Mouse (Mus musculus) mouse trophoblast stem cell (cell line): Measurements from ENCODE around the gene Dab1.

Experiments
- in situ Hi-C, 2 experiments: fragments of 300-500 bp; cut with MseI, MboI; formaldehyde crosslinking; loops; 2 replicates in 1 of 2; 3 replicates in 1 of 2; pipeline ENCODE4 v1.15.1; 2025

Dab1 gene

GRCm38 (mm10) chr4:103619321-103619945 is at the start of gene Dab1:
Dab1 (plus strand) TSS chr4:103619359.
- in situ Hi-C loops = no loop called here

GRCm38 (mm10) chr4:103571721-103572352 is 47.3 kb upstream of the Dab1 start:
- in situ Hi-C loops = no loop called here

GRCm38 (mm10) chr4:103575556-103575955 is 43.6 kb upstream of the Dab1 start:
- in situ Hi-C loops = no loop called here

DNA sequence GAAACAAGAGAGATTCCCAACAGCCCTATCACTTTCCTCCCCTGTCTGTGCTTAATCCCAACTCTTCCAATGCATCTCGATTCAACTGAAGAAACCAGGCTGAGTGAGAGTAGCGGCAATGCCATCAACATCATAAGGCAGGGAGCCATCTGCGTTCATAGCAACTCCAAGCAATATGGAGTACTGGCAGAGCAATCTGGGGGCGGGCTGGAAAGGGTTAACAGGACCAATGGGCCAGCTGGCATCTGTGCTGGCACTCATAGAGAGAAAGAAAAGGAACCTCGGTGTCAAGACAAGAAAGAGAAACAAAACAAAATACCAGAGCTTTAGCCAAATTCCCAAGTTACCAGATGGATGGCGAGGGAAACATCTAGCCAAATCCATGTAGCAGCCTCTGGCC is 42.9 kb upstream of the Dab1 start:
- in situ Hi-C loops = no loop called here

DNA sequence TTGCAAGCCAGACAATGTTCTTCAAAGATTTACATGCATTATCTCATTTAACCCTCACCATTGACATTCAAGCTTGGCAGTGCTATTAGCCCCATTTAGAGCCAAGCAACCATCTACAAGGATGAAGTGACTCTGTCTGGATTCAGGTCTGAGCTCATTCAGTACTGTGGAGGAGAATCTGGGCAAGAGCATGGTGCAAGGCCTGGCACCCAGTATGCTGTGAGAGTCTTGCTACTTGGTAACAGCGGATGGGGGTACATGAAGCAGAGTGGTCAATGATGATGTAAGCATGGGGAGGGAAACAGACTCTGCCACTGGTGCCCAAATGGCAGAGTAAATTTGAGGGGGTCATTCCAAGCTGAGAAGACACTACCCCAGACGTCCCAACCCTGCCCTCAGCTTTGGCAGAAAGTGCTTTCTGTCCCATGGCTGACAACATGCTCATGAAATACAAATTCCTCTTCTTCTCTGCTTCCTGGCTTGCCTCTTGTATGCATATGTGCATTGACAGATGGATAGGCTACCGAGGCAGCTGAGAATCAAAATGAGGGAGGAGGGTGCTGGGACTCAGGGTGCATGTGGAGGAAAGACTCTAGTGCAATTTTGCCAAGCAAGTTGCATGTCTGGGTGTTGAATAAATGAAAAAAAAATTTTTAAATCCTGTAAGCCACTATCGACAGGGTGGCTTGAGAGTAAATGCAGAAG is 41.9 kb upstream of the Dab1 start:
- in situ Hi-C loops = no loop called here

DNA sequence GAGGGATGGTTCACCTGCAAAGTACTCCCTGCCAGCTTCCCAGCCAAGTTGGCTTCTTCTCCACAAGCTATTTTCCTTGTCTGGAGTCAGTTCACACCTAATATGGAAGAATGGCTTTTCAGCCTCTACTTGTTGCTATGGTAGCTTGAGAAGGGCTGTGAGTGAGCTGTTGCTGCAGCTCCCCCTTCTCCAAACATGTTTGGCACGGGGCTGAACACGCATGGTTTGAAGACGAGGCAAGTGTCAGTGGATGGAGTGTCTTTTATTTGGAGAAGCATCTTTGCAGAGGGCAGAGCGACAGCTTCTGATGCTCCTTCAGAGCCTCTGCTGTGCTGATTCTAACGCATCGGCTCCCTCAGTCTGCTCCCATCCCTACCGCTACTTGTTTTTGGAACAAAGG is 41.3 kb upstream of the Dab1 start:
- in situ Hi-C loops = no loop called here

GRCm38 (mm10) chr4:103580021-103580420 is 39.1 kb upstream of the Dab1 start:
- in situ Hi-C loops = no loop called here

DNA sequence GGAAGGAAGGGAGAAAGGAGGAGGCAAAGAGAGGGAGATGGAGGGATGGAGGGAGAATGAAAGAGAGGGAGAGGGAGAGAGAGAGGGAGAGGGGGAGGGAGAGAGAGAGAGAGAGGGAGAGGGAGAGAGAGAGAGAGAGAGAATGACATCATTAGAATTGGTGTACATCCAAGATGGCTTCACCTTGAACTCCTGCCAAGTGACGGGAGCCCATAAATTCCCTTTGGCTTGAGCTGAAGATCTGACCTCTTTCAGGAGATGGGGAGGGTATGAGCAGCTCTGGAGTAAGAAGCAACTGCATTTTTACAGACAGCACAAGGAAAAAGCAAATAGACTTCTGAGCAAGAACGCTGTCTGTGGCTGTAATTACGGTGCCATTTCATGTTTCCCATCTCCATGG is 4.1 kb upstream of the Dab1 start:
- in situ Hi-C loops = no loop called here

GRCm38 (mm10) chr4:103619946-103620371 is 800 bp downstream of the Dab1 start:
- in situ Hi-C loops = no loop called here

GRCm38 (mm10) chr4:103620590-103621155 is 1.5 kb downstream of the Dab1 start:
- in situ Hi-C loops = no loop called here

DNA sequence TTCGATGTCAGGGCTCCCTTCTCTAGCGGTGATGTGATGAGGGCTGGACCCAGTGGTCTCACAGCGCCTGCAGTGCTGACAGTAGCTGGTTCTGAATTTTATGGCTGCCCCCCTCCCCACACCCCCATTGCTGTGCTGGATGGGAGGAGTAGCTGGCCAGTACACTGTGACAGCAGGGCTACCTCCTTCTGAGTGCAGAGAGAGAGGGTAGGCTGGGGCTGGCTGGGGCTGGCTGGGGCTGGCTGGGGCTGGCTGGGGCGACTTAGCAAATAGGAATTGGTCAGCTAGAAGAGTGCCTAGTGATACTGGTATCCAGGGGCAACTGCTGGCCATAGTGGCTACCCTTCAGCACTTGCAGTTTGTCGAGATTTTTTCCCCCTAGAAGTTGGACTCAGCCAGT is 2.4 kb downstream of the Dab1 start:
- in situ Hi-C loops = no loop called here

- in situ Hi-C loops = no loop called here
Observed at GRCm38 (mm10) chr4:103630177-103630576, 11.0 kb downstream of the Dab1 start.

DNA sequence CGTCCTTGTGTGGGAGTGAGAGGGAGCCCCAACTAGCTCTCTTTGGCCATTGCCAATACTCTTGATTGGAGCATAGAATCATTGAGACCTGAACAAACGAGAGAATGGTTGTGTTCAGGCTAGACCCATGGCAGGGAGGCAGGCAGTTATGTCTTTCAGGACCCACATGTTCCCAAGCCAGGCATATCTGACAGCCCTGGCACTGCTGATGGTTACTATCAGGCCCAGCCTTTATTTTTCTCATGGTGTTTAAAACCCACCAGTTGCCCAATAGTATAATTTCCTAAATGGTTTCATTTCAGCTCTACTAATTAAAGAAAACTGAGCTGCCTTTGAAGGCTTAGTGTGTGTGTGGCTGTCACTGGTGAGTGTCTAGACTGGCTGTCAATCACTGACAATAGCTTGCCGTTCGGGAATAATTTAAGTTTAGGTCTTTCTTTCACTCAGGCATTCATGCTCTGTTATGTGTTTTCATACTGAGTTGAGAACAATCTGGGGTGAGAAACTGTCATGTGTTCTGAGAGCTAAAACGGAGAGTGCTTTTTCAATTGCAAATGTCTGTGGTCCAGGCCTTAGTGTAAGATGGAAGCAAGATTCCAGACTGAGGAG is 17.1 kb downstream of the Dab1 start:
- in situ Hi-C loops = no loop called here

DNA sequence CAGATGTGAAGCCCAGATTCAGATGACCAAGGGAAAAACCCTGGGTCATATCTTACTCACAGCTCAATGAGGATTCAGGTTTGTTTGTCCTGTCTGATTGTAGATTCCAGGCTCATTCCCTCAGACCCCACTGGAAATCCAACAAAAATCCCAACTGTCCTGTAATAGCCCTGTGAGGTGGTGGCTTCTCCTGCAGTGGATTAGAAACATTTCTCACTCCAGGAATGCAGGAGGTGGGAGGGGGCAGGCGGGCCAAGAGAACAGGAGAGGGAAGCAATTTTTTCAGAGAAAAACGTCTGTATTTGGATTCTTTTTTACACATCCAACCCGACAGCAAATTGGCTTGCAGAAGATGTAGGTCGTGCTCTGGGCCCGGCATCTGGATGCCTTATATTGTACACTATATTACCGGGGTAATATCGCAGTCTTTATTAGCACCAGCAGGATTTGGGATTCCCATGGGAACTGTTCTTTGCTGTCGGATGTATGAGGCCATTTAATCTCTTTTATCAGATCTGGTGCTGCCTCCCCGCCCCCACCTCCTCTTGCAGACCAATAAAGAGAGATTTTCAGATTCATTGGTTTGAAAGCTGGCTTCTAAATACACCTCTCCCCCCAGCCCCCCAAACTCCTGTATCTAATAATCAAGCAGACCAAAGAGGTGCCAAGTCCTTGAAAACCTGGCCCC is 29.2 kb downstream of the Dab1 start:
- in situ Hi-C loops = no loop called here

- in situ Hi-C loops = no loop called here
Observed at GRCm38 (mm10) chr4:103655740-103656139, 36.6 kb downstream of the Dab1 start.

DNA sequence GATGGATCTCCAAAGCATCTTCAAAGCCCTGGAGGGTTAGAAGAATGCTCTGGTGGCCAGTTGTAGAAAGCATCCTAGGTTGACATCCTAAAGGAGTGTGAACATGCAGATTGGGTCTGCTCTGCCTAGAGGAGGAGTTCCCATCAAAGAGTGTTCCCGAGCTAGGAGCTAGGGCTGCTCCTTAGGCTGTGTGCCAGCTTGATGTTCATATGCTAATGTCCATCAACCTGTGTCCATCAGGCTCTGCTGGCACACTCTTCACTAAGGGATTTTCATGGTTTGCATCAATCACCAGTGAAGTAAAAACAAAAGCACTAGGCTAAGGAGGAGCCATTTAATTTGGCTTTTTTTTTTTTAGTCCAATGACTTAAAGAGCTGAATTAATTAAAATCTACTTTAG is 42.2 kb downstream of the Dab1 start:
- in situ Hi-C loops = no loop called here

DNA sequence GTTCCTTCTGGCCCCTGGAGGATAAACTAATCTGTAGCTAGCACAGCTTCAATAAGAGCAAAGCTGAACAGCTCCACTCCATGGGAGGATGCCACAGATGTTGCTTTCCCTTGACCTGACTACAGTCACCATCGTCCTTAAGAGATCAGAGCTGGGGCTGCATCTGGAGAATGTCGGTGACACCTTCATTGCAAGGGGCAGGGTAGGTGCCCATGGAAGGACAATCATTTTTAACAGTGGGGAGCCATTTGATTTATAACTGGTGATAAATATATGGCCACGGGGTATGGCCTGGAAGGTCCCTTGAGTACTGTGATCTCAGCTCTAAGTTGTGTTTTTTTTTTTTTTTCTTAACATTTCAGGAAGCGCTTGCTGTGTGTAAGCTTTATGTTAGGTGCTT is 48.3 kb downstream of the Dab1 start:
- in situ Hi-C loops = no loop called here

DNA sequence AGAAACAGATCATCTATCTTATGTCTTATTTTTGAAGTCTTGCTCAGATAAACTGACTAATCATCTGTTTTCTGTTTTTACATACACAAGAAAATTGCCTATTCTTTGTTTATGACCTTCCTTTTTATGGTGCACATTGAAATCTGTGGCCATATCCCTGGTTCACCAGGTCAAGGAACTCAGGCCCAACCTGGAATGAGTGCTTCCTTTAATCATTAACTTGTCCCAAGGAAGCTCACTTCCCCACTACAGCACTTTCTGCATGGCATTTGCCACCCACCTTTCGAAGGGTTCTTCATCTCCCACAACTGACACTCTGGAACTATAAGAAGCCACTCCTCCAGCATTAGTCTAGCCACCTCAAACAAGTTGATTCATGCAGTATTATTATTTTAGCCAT is 58.0 kb downstream of the Dab1 start:
- in situ Hi-C loops = no loop called here

GRCm38 (mm10) chr4:103678501-103678900 is 59.3 kb downstream of the Dab1 start:
- in situ Hi-C loops = no loop called here

DNA sequence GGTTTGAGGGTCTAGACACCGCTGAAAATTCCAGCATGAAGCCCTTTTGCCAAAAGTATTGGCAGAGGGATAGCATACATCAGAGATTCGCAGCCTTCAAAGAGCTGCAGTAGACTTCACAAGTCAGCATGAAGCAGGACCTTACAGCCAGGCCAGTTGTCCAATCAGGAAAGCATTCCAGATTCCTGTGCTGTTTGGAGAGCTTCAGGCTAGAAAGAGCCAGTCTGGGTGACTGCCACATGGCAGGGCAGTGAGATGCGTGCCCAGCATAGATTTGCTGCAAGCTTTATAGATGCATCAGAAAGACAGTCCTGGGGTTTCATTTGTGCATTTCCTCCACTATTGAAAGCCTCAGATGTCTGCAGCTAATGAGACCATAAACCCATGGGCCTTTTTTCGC is 66.0 kb downstream of the Dab1 start:
- in situ Hi-C loops = no loop called here

GRCm38 (mm10) chr4:103691717-103692116 is 72.6 kb downstream of the Dab1 start:
- in situ Hi-C loops = no loop called here

DNA sequence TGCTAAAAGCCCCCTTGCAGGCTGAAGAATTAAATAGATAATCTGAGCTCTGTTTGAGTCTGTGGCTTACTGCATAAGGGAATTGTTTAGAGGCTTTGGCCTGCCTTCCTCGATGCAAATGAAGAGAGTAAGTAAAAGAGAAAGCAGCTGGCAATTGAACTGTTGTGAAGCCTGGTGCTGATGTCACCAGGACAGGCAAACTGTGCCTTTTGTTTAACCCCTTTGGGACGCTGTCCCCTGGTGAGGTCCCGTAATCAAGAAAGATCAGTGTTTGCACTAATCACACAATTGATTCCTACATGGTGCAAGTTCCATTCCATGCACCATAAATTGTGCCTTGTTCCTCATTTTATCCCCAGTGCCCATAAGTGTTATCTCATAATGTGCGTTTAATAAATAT is 80.6 kb downstream of the Dab1 start:
- in situ Hi-C loops = no loop called here
